Mouse (Mus musculus) E14TG2a.4 (cell line): ENCODE data around the gene Atp13a4.

Source experiments
- CTCF ChIP-seq: conservative IDR thresholded peaks from 2 replicates; pipeline ENCODE4 v1.5.1; 2014; ENCODE audit warnings: low read length
- NANOG ChIP-seq: IDR thresholded peaks from 2 replicates; pipeline ENCODE4 v1.6.1; 2014; ENCODE audit warnings: borderline replicate concordance, low read length, mixed read lengths
- POU5F1 ChIP-seq: IDR thresholded peaks from 2 replicates; pipeline ENCODE4 v1.6.1; 2014; ENCODE audit warnings: low read length, borderline replicate concordance

DNA sequence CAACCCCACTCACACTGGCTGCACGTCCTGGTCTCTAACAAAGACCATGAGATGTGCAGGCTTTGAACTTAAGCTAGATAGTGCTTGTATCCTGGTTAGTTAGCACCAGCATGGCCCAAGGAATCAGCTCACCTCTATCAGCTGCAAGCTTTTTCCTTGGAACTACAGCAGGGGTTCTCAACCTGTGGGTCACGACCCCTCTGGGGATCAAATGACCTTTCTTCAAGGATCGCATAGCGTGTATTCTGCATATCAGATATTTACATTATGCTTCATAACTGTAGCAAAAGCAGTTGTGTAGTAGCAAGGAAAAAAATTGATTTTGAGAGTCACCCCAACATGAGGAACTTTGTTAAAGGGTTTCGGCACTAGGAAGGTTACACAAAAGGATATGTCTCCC lies 15.0 kb upstream of the Atp13a4 start:
- TF ChIP-seq CTCF (no peak), NANOG (no peak), POU5F1 (no peak)
